Mouse (Mus musculus): ENCODE measurements around the gene Hsp90ab1.

DNA sequence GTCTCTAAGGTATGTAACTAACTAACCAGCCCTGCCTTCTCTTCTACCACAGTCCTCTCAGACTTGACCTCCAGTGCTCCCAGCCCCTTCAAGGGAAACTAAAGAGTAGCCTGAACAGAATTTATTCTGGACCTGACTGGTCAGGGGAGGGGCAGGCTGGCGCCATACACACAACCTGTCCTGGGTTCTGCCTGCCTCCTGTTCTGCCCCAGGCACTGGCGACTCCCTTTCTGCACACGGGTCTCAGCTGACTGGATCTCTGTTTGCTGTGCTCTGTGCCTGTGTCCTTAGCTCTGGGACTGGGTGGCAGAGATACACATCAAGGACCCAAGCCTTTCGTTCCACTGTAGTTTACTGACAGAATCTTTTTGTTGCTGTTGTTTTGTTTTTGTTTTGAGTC is 6.5 kb upstream of the Hsp90ab1 start:
- TF ChIP-seq TCF3 (IDR thresholded peaks at IDR 0.05; ENCODE audit: insufficient read length, low read depth) (no peak), MAX (IDR thresholded peaks at IDR 0.05; ENCODE audit: low read depth) (no peak), POLR2A (IDR thresholded peaks at IDR 0.05; ENCODE audit: insufficient read length, low read depth) (no peak), E2F4 (IDR thresholded peaks at IDR 0.05; ENCODE audit: insufficient read depth) (no peak)
